In the genomic region with DNA sequence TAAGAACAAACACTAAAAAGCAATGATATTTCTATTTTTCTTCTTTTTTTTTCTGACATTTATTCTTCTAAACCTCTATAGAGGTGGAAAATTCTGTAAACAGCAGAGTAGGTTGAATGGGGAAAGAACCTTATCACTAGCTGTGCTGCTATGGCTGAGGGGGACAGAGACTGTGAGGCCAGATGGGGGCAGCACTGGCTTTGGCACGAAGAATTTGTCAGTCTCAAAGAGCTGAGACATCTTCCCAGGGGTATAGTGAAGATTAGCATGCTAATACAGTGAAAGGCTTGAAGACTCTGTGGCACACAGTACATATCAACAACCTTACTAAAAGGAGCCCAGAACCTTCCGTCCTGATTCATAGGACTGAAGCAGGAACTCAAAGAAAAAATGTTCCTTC, we compare ENCODE assay signal across 9 mouse cellular contexts. TPM values are rescaled to one million over a fixed set of nuclear protein-coding genes. Genes with fewer than 3 reads are reported as not detected.
DNase-seq lines count a peak whose midpoint lies in the region; ATAC-seq and TF ChIP-seq lines count a peak whose summit lies in the region.
"Had no signal": no experiment of that assay in that cellular context is flagged by ENCODE, and none has a peak within 500 bp of the region (broad histone marks: within the 10 kb centered on the region; RNA-seq: fewer than 3 reads in every experiment).

No protein-coding gene starts in this region.

- H3K27me3 ChIP-seq in hindbrain, embryonic 11.5 days (ENCODE audit: control insufficient read depth, insufficient read depth, low read length), result no peaks in the 10 kb centered on the region
- no peaks in the 10 kb centered on the region for H3K27me3 ChIP-seq in hindbrain, embryonic 13.5 days
- no peaks in the 10 kb centered on the region for H3K27me3 ChIP-seq in C2C12 (ENCODE audit: control insufficient read depth, insufficient read depth, insufficient read length)
- H3K27me3 ChIP-seq in hindbrain, embryonic 16.5 days (replicated peaks; ENCODE audit: control insufficient read depth, insufficient read depth, low read length), result no peaks in the 10 kb centered on the region
- no peaks in the 10 kb centered on the region for H3K27me3 ChIP-seq in forebrain, embryonic 16.5 days (replicated peaks; ENCODE audit: control insufficient read depth, insufficient read depth, low read length)

- H3K36me3 ChIP-seq in hindbrain, embryonic 11.5 days (ENCODE audit: control insufficient read depth, insufficient read depth, low read length), result no peaks in the 10 kb centered on the region
- no peaks in the 10 kb centered on the region for H3K36me3 ChIP-seq in hindbrain, embryonic 13.5 days
- H3K36me3 ChIP-seq in C2C12 (ENCODE audit: control insufficient read depth, insufficient read depth), result no peaks in the 10 kb centered on the region
- no peaks in the 10 kb centered on the region for H3K36me3 ChIP-seq in hindbrain, embryonic 16.5 days (ENCODE audit: control insufficient read depth, insufficient read depth, low read length)
- no peaks in the 10 kb centered on the region for H3K36me3 ChIP-seq in forebrain, embryonic 16.5 days (ENCODE audit: control insufficient read depth, insufficient read depth)

- no peak overlapping the region for H3ac ChIP-seq in C2C12 (ENCODE audit: control insufficient read depth, insufficient read length, low read depth)

- no peak overlapping the region for H3K4me3 ChIP-seq in hindbrain, embryonic 11.5 days (ENCODE audit: low read depth, low read length)
- H3K4me3 ChIP-seq in hindbrain, embryonic 13.5 days, result no peak overlapping the region
- no peak overlapping the region for H3K4me3 ChIP-seq in C2C12 (ENCODE audit: insufficient read depth, poor library complexity, severe bottlenecking)
- H3K4me3 ChIP-seq in hindbrain, embryonic 16.5 days (ENCODE audit: low read length), result no peak overlapping the region
- no peak overlapping the region for H3K4me3 ChIP-seq in forebrain, embryonic 16.5 days (replicated peaks; ENCODE audit: low read length)

- no peaks in the 10 kb centered on the region for H3K79me2 ChIP-seq in C2C12 (ENCODE audit: control insufficient read depth, insufficient read depth)

- DNase-seq in hindbrain, embryonic 11.5 days (ENCODE audit: low spot score), result peak; percentile 21
- peak; percentile 66 for DNase-seq in adrenal gland, postnatal 10 days
- DNase-seq in lung, postnatal 4 days, result peak; percentile 47 to 53
- no peak for DNase-seq in MN1 (ENCODE audit: low spot score)

- TF ChIP-seq CTCF in C2C12 (IDR thresholded peaks at IDR 0.05; ENCODE audit: control insufficient read depth, insufficient read depth, insufficient read length), result peak; percentile 70

- 28% methylated on average over 2 of the region's 2 CpGs for WGBS in hindbrain, embryonic 11.5 days
- 39% methylated on average over 2 of the region's 2 CpGs for WGBS in hindbrain, embryonic 13.5 days
- WGBS in hindbrain, embryonic 16.5 days, result 32% methylated on average over 2 of the region's 2 CpGs
- 36% methylated on average over 2 of the region's 2 CpGs for WGBS in forebrain, embryonic 16.5 days

- ATAC-seq in hindbrain, embryonic 11.5 days (ENCODE audit: low FRiP score), result no peak
- no peak for ATAC-seq in hindbrain, embryonic 13.5 days (ENCODE audit: low FRiP score)
- ATAC-seq in hindbrain, embryonic 16.5 days, result 0 out of 2 replicates have a peak, but pooled peaks have one; percentile 42
- ATAC-seq in forebrain, embryonic 16.5 days, result no peak

- no peak overlapping the region for H3K27ac ChIP-seq in hindbrain, embryonic 11.5 days (ENCODE audit: low read depth, low read length)
- H3K27ac ChIP-seq in hindbrain, embryonic 13.5 days, result no peak overlapping the region
- no peak overlapping the region for H3K27ac ChIP-seq in hindbrain, embryonic 16.5 days (ENCODE audit: low read depth, low read length)
- H3K27ac ChIP-seq in forebrain, embryonic 16.5 days (ENCODE audit: low read length), result no peak overlapping the region

- H3K9me3 ChIP-seq in hindbrain, embryonic 11.5 days (ENCODE audit: control insufficient read depth, low read length), result no peaks in the 10 kb centered on the region
- H3K9me3 ChIP-seq in hindbrain, embryonic 13.5 days, result no peaks in the 10 kb centered on the region
- H3K9me3 ChIP-seq in hindbrain, embryonic 16.5 days (ENCODE audit: control insufficient read depth, low read length), result no peaks in the 10 kb centered on the region
- no peaks in the 10 kb centered on the region for H3K9me3 ChIP-seq in forebrain, embryonic 16.5 days (ENCODE audit: control insufficient read depth, low read length)

- no peak overlapping the region for H3K4me2 ChIP-seq in hindbrain, embryonic 11.5 days (replicated peaks; ENCODE audit: low read depth, low read length)
- H3K4me2 ChIP-seq in hindbrain, embryonic 13.5 days, result no peak overlapping the region
- no peak overlapping the region for H3K4me2 ChIP-seq in hindbrain, embryonic 16.5 days (ENCODE audit: low read length)
- H3K4me2 ChIP-seq in forebrain, embryonic 16.5 days (ENCODE audit: low read length), result no peak overlapping the region

- no peaks in the 10 kb centered on the region for H3K79me3 ChIP-seq in C2C12 (ENCODE audit: low read depth)

- no peak overlapping the region for H3K9ac ChIP-seq in hindbrain, embryonic 11.5 days (ENCODE audit: low read depth, low read length)
- H3K9ac ChIP-seq in hindbrain, embryonic 13.5 days, result no peak overlapping the region
- no peak overlapping the region for H3K9ac ChIP-seq in hindbrain, embryonic 16.5 days (ENCODE audit: low read depth, low read length)
- no peak overlapping the region for H3K9ac ChIP-seq in forebrain, embryonic 16.5 days (replicated peaks; ENCODE audit: low read depth, low read length)

- H3K4me1 ChIP-seq in hindbrain, embryonic 11.5 days (replicated peaks; ENCODE audit: control insufficient read depth, insufficient read depth, low read length), result no peaks in the 10 kb centered on the region
- 0 out of 2 replicates have a peak, but pooled peaks cover 3% of the 10 kb centered on the region for H3K4me1 ChIP-seq in hindbrain, embryonic 13.5 days (replicated peaks)
- no peaks in the 10 kb centered on the region for H3K4me1 ChIP-seq in hindbrain, embryonic 16.5 days (ENCODE audit: control insufficient read depth, insufficient read depth, low read depth, low read length)
- H3K4me1 ChIP-seq in forebrain, embryonic 16.5 days (replicated peaks; ENCODE audit: control insufficient read depth, insufficient read depth, low read length), result no peaks in the 10 kb centered on the region

TF ChIP-seq in C2C12, 6 proteins besides CTCF, POLR2A, EP300 and RAD21:
- TF ChIP-seq MAX (IDR thresholded peaks at IDR 0.05), result no peak

RNA-seq across cellular contexts. Expression of gene Aspn, which starts 14.9 kb away (rescaled TPM):
- 0.10 and 0.26 TPM in 2 replicates for polyA plus RNA-seq in hindbrain, embryonic 11.5 days (2014; fragmentation: Nextera tagmentation; extraction: Ambion mirVana)
- 0.57 and 1.9 TPM in 2 replicates for polyA plus RNA-seq in hindbrain, embryonic 13.5 days (2015; fragmentation: Nextera tagmentation; extraction: Ambion mirVana)
- 0.14 TPM for polyA plus RNA-seq in C2C12 (2012; fragmentation: generic; extraction: Trizol)
- 10 to 100 TPM; 34.8 to 50.4 TPM for total RNA-seq in adrenal gland, postnatal 10 days (2021)
- 0.84 and 5.3 TPM in 2 replicates for polyA plus RNA-seq in hindbrain, embryonic 16.5 days (2015; fragmentation: Nextera tagmentation; extraction: Ambion mirVana)
- 0.63 and 3.6 TPM in 2 replicates for polyA plus RNA-seq in forebrain, embryonic 16.5 days (2015; fragmentation: Nextera tagmentation; extraction: Ambion mirVana)
- total RNA-seq: neutrophil, adult 5-6 weeks had no signal

RNA-seq across cellular contexts. Expression of gene Omd, which starts 23.1 kb away (rescaled TPM):
- 0.54 and 1.1 TPM in 2 replicates for polyA plus RNA-seq in hindbrain, embryonic 11.5 days (2014; fragmentation: Nextera tagmentation; extraction: Ambion mirVana)
- polyA plus RNA-seq in hindbrain, embryonic 13.5 days (2015; fragmentation: Nextera tagmentation; extraction: Ambion mirVana), result 0.26 and 0.45 TPM in 2 replicates
- polyA plus RNA-seq in C2C12 (2012; fragmentation: generic; extraction: Trizol), result 0.32 TPM
- total RNA-seq in adrenal gland, postnatal 10 days (2021), result 1 to 10 TPM; 1.7 to 5.8 TPM
- polyA plus RNA-seq in hindbrain, embryonic 16.5 days (2015; fragmentation: Nextera tagmentation; extraction: Ambion mirVana), result 1.1 and 1.3 TPM in 2 replicates
- polyA plus RNA-seq in forebrain, embryonic 16.5 days (2015; fragmentation: Nextera tagmentation; extraction: Ambion mirVana), result 0.80 and 1.4 TPM in 2 replicates
- total RNA-seq: neutrophil, adult 5-6 weeks had no signal

RNA-seq across cellular contexts. Expression of gene Ogn, which starts 48.7 kb away (rescaled TPM):
- 14.1 and 14.6 TPM in 2 replicates for polyA plus RNA-seq in hindbrain, embryonic 11.5 days (2014; fragmentation: Nextera tagmentation; extraction: Ambion mirVana)
- polyA plus RNA-seq in hindbrain, embryonic 13.5 days (2015; fragmentation: Nextera tagmentation; extraction: Ambion mirVana), result 8.1 and 14.9 TPM in 2 replicates
- 4.6 TPM for polyA plus RNA-seq in C2C12 (2012; fragmentation: generic; extraction: Trizol)
- 10 to 100 TPM; 41.6 to 46.9 TPM for total RNA-seq in adrenal gland, postnatal 10 days (2021)
- polyA plus RNA-seq in hindbrain, embryonic 16.5 days (2015; fragmentation: Nextera tagmentation; extraction: Ambion mirVana), result 14.1 and 18.9 TPM in 2 replicates
- polyA plus RNA-seq in forebrain, embryonic 16.5 days (2015; fragmentation: Nextera tagmentation; extraction: Ambion mirVana), result 9.7 and 18.8 TPM in 2 replicates
- total RNA-seq: neutrophil, adult 5-6 weeks had no signal

RNA-seq across cellular contexts. Expression of gene Ecm2, which starts 54.6 kb away (rescaled TPM):
- polyA plus RNA-seq in hindbrain, embryonic 11.5 days (2014; fragmentation: Nextera tagmentation; extraction: Ambion mirVana), result 1.1 and 1.2 TPM in 2 replicates
- 2.3 and 2.5 TPM in 2 replicates for polyA plus RNA-seq in hindbrain, embryonic 13.5 days (2015; fragmentation: Nextera tagmentation; extraction: Ambion mirVana)
- 0.04 TPM for polyA plus RNA-seq in C2C12 (2012; fragmentation: generic; extraction: Trizol)
- total RNA-seq in adrenal gland, postnatal 10 days (2021), result 10 to 100 TPM; 10.0 to 10.9 TPM
- polyA plus RNA-seq in hindbrain, embryonic 16.5 days (2015; fragmentation: Nextera tagmentation; extraction: Ambion mirVana), result 2.6 and 2.7 TPM in 2 replicates
- 1.5 and 1.6 TPM in 2 replicates for polyA plus RNA-seq in forebrain, embryonic 16.5 days (2015; fragmentation: Nextera tagmentation; extraction: Ambion mirVana)
- total RNA-seq: neutrophil, adult 5-6 weeks had no signal
